Mouse (Mus musculus) cerebellum, postnatal 25 days (tissue): ENCODE data around the gene Ccdc8.

Experiments used
- DNase-seq, 2 experiments: peaks; one replicate each; pipeline ENCODE4 v3.0.0; 2021; ENCODE audit warnings: mixed read lengths in 2 of 2

Gene Ccdc8

DNA sequence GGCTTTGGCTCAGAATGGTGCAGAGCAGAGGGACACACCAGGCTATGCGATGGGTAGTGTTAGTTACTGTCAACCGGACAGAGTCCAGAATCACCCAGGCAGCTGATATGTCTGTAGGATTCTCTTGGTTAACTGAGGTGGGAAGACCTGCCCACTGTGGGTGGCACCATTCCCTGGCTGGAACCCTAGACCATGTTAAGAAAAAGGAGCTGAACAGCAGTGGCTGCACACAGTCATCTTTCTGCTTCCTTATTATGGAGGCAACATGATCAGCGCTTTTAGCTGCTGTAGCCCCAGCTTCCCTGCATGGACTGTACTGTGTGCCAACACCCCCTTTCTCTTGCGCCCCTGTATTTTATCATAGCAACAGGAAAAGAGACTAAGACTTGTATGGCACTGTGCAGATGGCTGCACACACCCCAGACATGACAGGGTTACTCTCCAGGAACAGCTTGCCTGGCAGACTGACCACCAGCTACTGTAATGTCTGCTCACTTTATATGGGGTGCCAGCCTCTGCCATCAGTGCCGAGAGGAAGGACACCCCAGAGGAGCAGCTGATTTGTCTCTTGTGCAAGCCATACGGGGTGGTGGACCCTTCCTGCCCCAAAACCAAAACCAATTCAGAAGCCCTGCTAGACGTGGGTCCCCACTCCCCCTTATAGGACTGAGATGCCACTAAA is 19.5 kb downstream of the Ccdc8 start:
- DNase-seq: peak; percentile 68 to 78

GRCm38 (mm10) chr7:17015381-17015780 is 22.9 kb downstream of the Ccdc8 start:
- DNase-seq: peak; percentile 59 to 70

DNA sequence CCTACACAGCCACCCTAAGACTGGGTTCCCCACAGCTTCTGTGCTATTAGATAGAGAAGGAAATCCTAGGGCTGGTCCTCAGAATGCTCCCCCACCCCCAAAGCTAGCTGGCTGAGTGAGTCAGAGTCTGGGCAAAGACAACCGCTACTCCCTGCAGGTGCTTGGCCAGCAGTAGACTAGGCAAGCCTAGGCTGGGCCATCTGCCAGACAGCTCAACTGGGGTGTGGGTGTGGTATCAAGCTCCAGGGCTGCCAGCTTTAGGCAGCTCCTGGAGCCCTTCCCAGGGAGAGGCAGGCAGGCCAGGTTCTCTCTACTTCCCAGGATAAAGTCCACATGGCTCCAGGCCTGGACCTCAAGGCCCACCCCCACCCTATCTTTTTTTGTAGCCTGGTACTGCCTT is 24.5 kb downstream of the Ccdc8 start:
- peak; percentile 98 to 99 for DNase-seq

GRCm38 (mm10) chr7:17017921-17018320 is 25.4 kb downstream of the Ccdc8 start:
- DNase-seq: no peak

- DNase-seq: peak; percentile 38 to 41
Observed at GRCm38 (mm10) chr7:17019426-17020166, 27.1 kb downstream of the Ccdc8 start.

GRCm38 (mm10) chr7:17022176-17022575 is 29.7 kb downstream of the Ccdc8 start:
- peak; percentile 68 to 71 for DNase-seq

DNA sequence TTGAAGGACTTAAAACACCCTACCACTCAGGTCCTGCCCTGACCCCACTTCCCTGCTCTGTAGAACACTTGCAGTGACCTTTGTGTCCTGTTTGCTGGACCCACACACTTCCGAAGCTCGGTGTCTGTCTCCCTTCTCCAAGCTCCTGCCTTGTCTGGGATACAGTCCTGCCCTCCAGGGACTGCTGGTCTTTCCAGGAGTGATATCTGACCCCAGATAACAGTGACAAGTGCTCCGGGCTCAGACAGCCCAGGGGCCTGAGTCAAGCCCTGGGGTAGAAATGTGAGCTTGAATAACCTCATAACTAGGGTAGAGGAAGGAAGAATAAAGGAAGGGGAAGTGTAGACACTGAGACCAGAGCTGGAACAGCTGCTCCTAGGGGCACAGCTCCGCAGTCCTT is 31.2 kb downstream of the Ccdc8 start:
- no peak for DNase-seq

- DNase-seq: peak; percentile 54 to 77
Observed at GRCm38 (mm10) chr7:17024141-17024540, 31.6 kb downstream of the Ccdc8 start.

- DNase-seq: peak; percentile 45 to 57
Observed at GRCm38 (mm10) chr7:17024814-17025504, 32.5 kb downstream of the Ccdc8 start.

DNA sequence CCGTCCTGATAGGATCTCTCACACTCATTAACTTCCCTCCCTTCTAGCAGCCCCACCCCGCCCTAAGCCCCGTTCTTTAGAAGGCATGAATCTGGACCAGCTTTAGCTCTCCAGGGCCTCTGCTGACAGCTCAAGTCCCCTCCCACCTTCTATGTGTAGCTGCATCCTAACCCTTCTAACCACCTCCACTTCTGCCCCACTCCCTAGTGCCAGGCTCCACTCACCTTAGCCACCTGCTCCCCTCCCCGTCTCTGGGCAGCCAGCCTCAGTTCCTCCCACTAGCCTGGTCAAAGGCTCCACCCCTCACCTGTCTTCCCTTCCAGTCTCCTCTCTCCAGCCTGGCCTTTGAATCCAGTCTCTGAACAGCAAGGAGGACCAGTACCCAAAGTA is 33.0 kb downstream of the Ccdc8 start:
- peak; percentile 50 to 59 for DNase-seq

- peak in 1 of 2 experiments; percentile 46 for DNase-seq
Observed at GRCm38 (mm10) chr7:17025896-17026622, 33.6 kb downstream of the Ccdc8 start.

DNA sequence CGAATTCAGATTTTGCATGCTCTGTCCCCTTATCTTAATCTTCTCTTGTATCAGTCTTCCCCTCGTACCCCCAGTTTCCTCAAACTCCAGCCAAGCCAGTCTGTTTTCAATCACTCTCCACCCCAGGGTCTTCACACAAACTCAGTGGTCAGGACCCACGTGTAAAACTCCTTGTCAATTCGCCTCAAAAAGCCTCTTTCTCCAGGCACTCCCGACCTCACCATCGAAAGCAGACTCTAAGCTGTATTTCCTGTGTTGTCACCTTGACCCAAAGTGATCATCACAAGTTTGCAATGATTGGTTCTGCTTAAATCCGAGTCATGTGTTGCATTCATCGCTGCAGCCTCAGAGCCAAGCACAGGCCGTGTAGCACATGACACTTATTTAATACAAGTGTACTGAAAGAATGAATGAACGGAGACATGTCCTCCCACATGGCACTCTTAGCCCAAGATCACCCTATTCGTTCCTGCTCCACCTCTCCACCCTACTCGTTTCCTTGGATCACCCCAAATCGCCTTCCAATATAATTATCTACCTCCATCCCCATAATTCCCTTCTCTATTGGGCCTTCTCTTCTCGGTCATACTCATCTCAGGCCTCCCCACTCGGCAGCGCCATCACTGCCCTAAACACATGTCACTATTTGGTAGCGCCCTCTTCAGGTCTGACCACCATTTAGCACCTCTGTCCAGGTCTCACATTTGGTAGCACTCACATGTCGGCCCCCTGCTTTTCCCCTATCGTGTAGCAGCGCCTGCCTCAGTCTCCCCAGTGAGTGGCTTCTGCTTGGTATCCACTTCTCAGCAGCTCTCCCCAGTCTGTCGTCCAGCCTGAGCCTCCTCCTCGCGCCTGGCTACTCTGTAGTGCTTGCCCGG is 34.4 kb downstream of the Ccdc8 start:
- peak; percentile 32 to 82 for DNase-seq

GRCm38 (mm10) chr7:17027588-17028343 is 35.3 kb downstream of the Ccdc8 start, which contains the start of gene Ppp5c:
Gene Ppp5c (minus strand): TSS chr7:17027924.
- DNase-seq: peak; percentile 94

DNA sequence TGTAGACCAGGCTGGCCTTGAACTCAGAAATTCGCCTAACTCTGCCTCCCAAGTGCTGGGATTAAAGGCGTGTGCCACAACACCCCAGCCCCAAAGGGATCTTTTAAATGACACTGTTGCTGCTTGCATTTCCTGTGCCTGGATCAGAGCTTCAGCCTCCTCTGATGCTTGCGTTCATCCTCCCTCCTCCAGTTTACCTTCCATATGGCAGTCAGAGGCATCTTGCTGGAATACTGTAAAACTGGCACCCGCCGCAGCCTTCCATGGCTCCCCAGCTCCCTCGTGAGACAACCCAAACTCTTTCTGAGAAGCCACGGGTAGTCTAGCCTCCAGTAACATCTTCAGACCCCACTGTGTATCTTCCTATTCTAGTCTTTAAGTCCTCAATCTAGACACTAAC is 36.4 kb downstream of the Ccdc8 start:
- DNase-seq: peak in 1 of 2 experiments; percentile 5

DNA sequence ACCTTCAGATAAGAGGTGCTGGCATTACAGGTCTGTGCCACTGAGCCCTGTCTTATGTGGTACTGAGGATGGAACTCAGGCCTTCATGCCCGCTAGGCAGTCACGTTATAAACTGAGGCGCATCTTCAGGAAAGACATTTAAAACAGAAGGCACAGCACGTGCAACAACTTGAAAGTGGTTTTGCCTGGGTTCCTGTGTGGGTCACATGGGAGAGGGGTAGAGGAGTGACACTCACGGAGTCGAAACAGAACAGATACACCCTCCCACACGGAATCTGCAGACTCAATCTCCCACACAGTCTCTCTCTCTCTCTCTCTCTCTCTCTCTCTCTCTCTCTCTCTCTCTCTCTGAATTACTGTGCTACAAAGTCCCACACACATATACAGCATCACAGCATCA is 37.7 kb downstream of the Ccdc8 start:
- no peak for DNase-seq

DNA sequence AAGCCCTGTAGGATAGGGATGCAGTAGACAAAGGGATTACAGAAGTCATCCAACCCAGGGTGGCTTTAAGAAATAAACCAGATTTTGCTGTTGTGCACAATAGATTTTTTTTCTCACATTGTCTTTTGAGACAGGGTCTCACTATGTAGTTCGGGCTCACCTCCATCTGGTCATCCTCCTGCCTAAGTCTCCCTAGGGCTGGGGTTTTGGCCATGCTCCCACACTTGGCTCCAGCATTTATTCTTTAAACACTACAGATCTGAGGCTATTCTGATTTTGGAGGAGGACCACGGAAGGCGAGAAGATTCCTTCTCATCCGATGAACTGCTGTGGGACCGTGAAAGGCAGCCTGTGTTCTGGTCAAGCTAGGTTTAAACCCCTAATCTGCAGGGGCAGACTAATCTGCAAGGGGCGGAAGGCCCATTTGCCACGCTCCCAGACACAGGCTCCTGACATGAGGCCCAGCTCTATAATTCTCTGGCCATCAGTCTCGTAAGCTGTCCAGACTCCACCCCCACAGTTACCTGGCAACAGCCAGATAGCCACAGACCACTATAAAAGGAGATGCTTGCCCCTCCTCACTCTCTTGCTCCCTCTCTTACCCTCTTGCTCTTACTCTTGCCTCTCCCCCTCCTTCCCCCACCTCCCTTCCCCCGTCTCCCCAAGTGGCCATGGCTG is 45.6 kb downstream of the Ccdc8 start:
- DNase-seq: no peak

- DNase-seq: no peak
Observed at GRCm38 (mm10) chr7:17039373-17039772, 46.9 kb downstream of the Ccdc8 start.

- DNase-seq: no peak
Observed at GRCm38 (mm10) chr7:17045743-17046142, 53.2 kb downstream of the Ccdc8 start.
